ENCODE assay signal across 8 mouse cellular contexts in genomic region chr13:30993819-30994218, GRCm38 (mm10). TPM values are rescaled to one million over a fixed set of nuclear protein-coding genes. Genes with fewer than 3 reads are reported as not detected.
A peak's percentile ranks its signal among the peaks of the same experiment; 100 is the strongest.
DNase-seq lines count a peak whose midpoint lies in the region; ATAC-seq and TF ChIP-seq lines count a peak whose summit lies in the region.

No protein-coding gene starts in this region.

- no peaks in the 10 kb centered on the region for H3K4me1 ChIP-seq in G1E (ENCODE audit: insufficient read depth, low read depth, low read length)
- no peaks in the 10 kb centered on the region for H3K4me1 ChIP-seq in midbrain, embryonic 10.5 days

- TF ChIP-seq CTCF in G1E (IDR thresholded peaks at IDR 0.05; ENCODE audit: low read depth, low read length), result 0 out of 2 replicates have a peak, but pooled peaks have one; percentile 11

- WGBS in midbrain, embryonic 10.5 days, result 26% methylated on average over 3 of the region's 3 CpGs

- intact Hi-C loops in heart, postnatal 14 days (cut with DNase I), result loop anchor here (10.0 kb wide), 1 partner anchor 631 kb away; the partner anchor contains the start of gene Foxf2

- peak; percentile 17 for DNase-seq in gastrocnemius, postnatal 10 days
- no peak for DNase-seq in gastrocnemius, adult 8-10 months (ENCODE audit: low spot score in 2 of 2)
- DNase-seq in G1E (ENCODE audit: low spot score), result peak; percentile 23
- peak; percentile 33 to 60 for DNase-seq in heart, postnatal 14 days
- DNase-seq in left cerebral cortex, adult 11 months (ENCODE audit: low spot score), result peak; percentile 43
- peak; percentile 52 for DNase-seq in midbrain, embryonic 10.5 days (ENCODE audit: low spot score)
- peak; percentile 25 to 45 for DNase-seq in spleen, postnatal 36 days (ENCODE audit: low spot score in 2 of 2)

- H3K9me3 ChIP-seq in G1E (replicated peaks), result no peaks in the 10 kb centered on the region
- H3K9me3 ChIP-seq in midbrain, embryonic 10.5 days (replicated peaks), result no peaks in the 10 kb centered on the region

- H3K36me3 ChIP-seq in G1E (replicated peaks), result no peaks in the 10 kb centered on the region
- no peaks in the 10 kb centered on the region for H3K36me3 ChIP-seq in midbrain, embryonic 10.5 days

- H3K4me3 ChIP-seq in G1E (ENCODE audit: low read depth, low read length), result no peak overlapping the region
- no peak overlapping the region for H3K4me3 ChIP-seq in midbrain, embryonic 10.5 days

- no peak for ATAC-seq in G1E (ENCODE audit: extremely low read depth, insufficient number of reproducible peaks, low FRiP score, poor library complexity, severe bottlenecking)
- ATAC-seq in common myeloid progenitor, adult 5-6 weeks (replicated peaks; ENCODE audit: low read depth, poor library complexity, severe bottlenecking), result peak; percentile 65

- H3K27me3 ChIP-seq in G1E (ENCODE audit: insufficient read depth, low read length), result peaks cover 21% of the 10 kb centered on the region
- H3K27me3 ChIP-seq in midbrain, embryonic 10.5 days (ENCODE audit: low read depth, poor library complexity, severe bottlenecking), result peaks cover 8% of the 10 kb centered on the region; the same call in 1 of the 2 replicates

- no peak overlapping the region for H3K27ac ChIP-seq in midbrain, embryonic 10.5 days (replicated peaks)

RNA-seq across cellular contexts. Expression of gene Gm5447, which starts 19.8 kb away (rescaled TPM):
- not detected for total RNA-seq in gastrocnemius, postnatal 10 days (2021)
- under 1 TPM in 1 of 4 experiments, not detected in 3; 0.27 TPM for total RNA-seq in gastrocnemius, adult 8-10 months (2022)
- not detected in 2 replicates for total RNA-seq in G1E (2014; fragmentation: Nextera tagmentation)
- 0.12 and 0.27 TPM in 2 replicates for total RNA-seq in G1E (2017)
- polyA plus RNA-seq in G1E (2012), result not detected in 2 replicates
- total RNA-seq in common myeloid progenitor, adult 5-6 weeks (2017), result not detected in 2 replicates
- total RNA-seq in heart, postnatal 14 days (2021), result not detected
- polyA plus RNA-seq in midbrain, embryonic 10.5 days (2016; fragmentation: Nextera tagmentation; extraction: Ambion mirVana), result 0.10 and 0.29 TPM in 2 replicates

RNA-seq across cellular contexts. Expression of gene Exoc2, which starts 19.9 kb away (rescaled TPM):
- total RNA-seq in gastrocnemius, postnatal 10 days (2021), result 10 to 100 TPM; 13.9 to 15.9 TPM
- total RNA-seq in gastrocnemius, adult 8-10 months (2022), result 10 to 100 TPM; 13.9 to 17.2 (median 14.5) TPM
- total RNA-seq in G1E (2014; fragmentation: Nextera tagmentation) (46.6 and 55.0 TPM in 2 replicates), G1E (2017) (42.7 and 44.7 TPM in 2 replicates)
- 5.1 and 6.9 TPM in 2 replicates for polyA plus RNA-seq in G1E (2012)
- 50.5 and 56.9 TPM in 2 replicates for total RNA-seq in common myeloid progenitor, adult 5-6 weeks (2017)
- 10 to 100 TPM; 16.4 to 17.3 TPM for total RNA-seq in heart, postnatal 14 days (2021)
- 36.2 and 40.0 TPM in 2 replicates for polyA plus RNA-seq in midbrain, embryonic 10.5 days (2016; fragmentation: Nextera tagmentation; extraction: Ambion mirVana)

RNA-seq across cellular contexts. Expression of gene Hus1b, which starts 46.3 kb away (rescaled TPM):
- total RNA-seq in gastrocnemius, postnatal 10 days (2021), result under 1 TPM in 1 of 2 experiments, not detected in 1; 0.26 TPM
- under 1 TPM in 1 of 4 experiments, not detected in 3; 0.32 TPM for total RNA-seq in gastrocnemius, adult 8-10 months (2022)
- not detected in 2 replicates for total RNA-seq in G1E (2014; fragmentation: Nextera tagmentation)
- total RNA-seq in G1E (2017), result 0.87 and 1.3 TPM in 2 replicates
- polyA plus RNA-seq in G1E (2012), result not detected in 2 replicates
- total RNA-seq in common myeloid progenitor, adult 5-6 weeks (2017), result 0.55 TPM in 1 of 2 replicates, not detected in the other
- total RNA-seq in heart, postnatal 14 days (2021), result under 1 TPM in 1 of 2 experiments, not detected in 1; 0.20 TPM
- 0.10 TPM in 1 of 2 replicates, not detected in the other for polyA plus RNA-seq in midbrain, embryonic 10.5 days (2016; fragmentation: Nextera tagmentation; extraction: Ambion mirVana)

Comparison
In these comparisons a context has a peak if more than half of its experiments do, and no peak if none do; other contexts are left out.
1. DNase-seq: peak in gastrocnemius, postnatal 10 days (single experiment), G1E (single experiment), heart, postnatal 14 days (2 of 2), left cerebral cortex, adult 11 months (single experiment), midbrain, embryonic 10.5 days (single experiment) and spleen, postnatal 36 days (2 of 2); none in gastrocnemius, adult 8-10 months (0 of 2).